10 mouse cellular contexts compared by ENCODE assay signal in genomic region chr5:140617714-140618113, GRCm38 (mm10). TPM values are rescaled to one million over a fixed set of nuclear protein-coding genes. Genes with fewer than 3 reads are reported as not detected.
DNase-seq lines count a peak whose midpoint lies in the region; ATAC-seq and TF ChIP-seq lines count a peak whose summit lies in the region.
"Had no signal": no experiment of that assay in that cellular context is flagged by ENCODE, and none has a peak within 500 bp of the region (broad histone marks: within the 10 kb centered on the region; RNA-seq: fewer than 3 reads in every experiment).

No protein-coding gene starts in this region.

- in situ Hi-C loops in CH12.LX (cut with MboI; ENCODE audit: low pct_ligation_motif_present, low pct_unique_long_range_greater_than_20kb, low sequenced_read_pairs), result loop anchor here (5.0 kb wide), 1 partner anchor 75 kb away; no protein-coding TSS in a partner anchor

- H3K4me2 ChIP-seq in hindbrain, embryonic 13.5 days, result no peak overlapping the region
- no peak overlapping the region for H3K4me2 ChIP-seq in hindbrain, embryonic 11.5 days (replicated peaks; ENCODE audit: low read depth, low read length)
- H3K4me2 ChIP-seq in CH12.LX (ENCODE audit: insufficient read depth, low read depth, poor library complexity, severe bottlenecking), result no peak overlapping the region
- H3K4me2 ChIP-seq: limb, embryonic 13.5 days had no signal

- H3K79me2 ChIP-seq in CH12.LX (replicated peaks; ENCODE audit: control insufficient read depth, extremely low read depth, insufficient read depth, poor library complexity, severe bottlenecking), result no peaks in the 10 kb centered on the region
- no peaks in the 10 kb centered on the region for H3K79me2 ChIP-seq in liver, adult 2 months (ENCODE audit: control insufficient read depth, insufficient read depth, low read length)

- TF ChIP-seq EP300 in CH12.LX (IDR thresholded peaks at IDR 0.05; ENCODE audit: low read length), result no peak; the same call in 1 of the 2 replicates

- no peaks in the 10 kb centered on the region for H3K9me3 ChIP-seq in hindbrain, embryonic 13.5 days
- no peaks in the 10 kb centered on the region for H3K9me3 ChIP-seq in hindbrain, embryonic 11.5 days (ENCODE audit: control insufficient read depth, low read length)
- H3K9me3 ChIP-seq in CH12.LX (replicated peaks; ENCODE audit: low read length), result no peaks in the 10 kb centered on the region
- H3K9me3 ChIP-seq: limb, embryonic 13.5 days had no signal

- peaks cover 32% of the 10 kb centered on the region for H3K36me3 ChIP-seq in hindbrain, embryonic 13.5 days
- peaks cover 15% of the 10 kb centered on the region for H3K36me3 ChIP-seq in hindbrain, embryonic 11.5 days (ENCODE audit: control insufficient read depth, insufficient read depth, low read length)
- H3K36me3 ChIP-seq in CH12.LX (replicated peaks in 1 of 2; ENCODE audit: control insufficient read depth in 1 of 2, insufficient read depth in 1 of 2, low read length in 1 of 2), result peaks cover 0 to 1% of the 10 kb centered on the region in 2 experiments
- no peaks in the 10 kb centered on the region for H3K36me3 ChIP-seq in liver, adult 2 months (ENCODE audit: control insufficient read depth, insufficient read depth, low read length)

- no peak for TF ChIP-seq RAD21 in CH12.LX (IDR thresholded peaks at IDR 0.05; ENCODE audit: low read depth, low read length)

- TF ChIP-seq POLR2A in CH12.LX (IDR thresholded peaks at IDR 0.05; ENCODE audit: low read depth, low read length), result no peak
- TF ChIP-seq POLR2A in liver, adult 2 months (IDR thresholded peaks at IDR 0.05; ENCODE audit: extremely low read depth, insufficient read depth, low read length), result no peak

- intact Hi-C loops in left cerebral cortex, postnatal 4 days (cut with DNase I), result loop anchor here (5.0 kb wide), 1 partner anchor 75 kb away; no protein-coding TSS in a partner anchor

- peaks cover 43% of the 10 kb centered on the region for H3K4me1 ChIP-seq in hindbrain, embryonic 13.5 days (replicated peaks)
- no peaks in the 10 kb centered on the region; the same call in 1 of the 2 replicates for H3K4me1 ChIP-seq in hindbrain, embryonic 11.5 days (replicated peaks; ENCODE audit: control insufficient read depth, insufficient read depth, low read length)
- H3K4me1 ChIP-seq in CH12.LX (ENCODE audit: control insufficient read depth in 1 of 2, insufficient read depth in 2 of 2), result peaks cover 13 to 33% of the 10 kb centered on the region in 2 experiments
- H3K4me1 ChIP-seq in liver, adult 2 months (ENCODE audit: control insufficient read depth, insufficient read depth, low read length), result no peaks in the 10 kb centered on the region; the same call in 1 of the 2 replicates

- no peak for ATAC-seq in hindbrain, embryonic 13.5 days (ENCODE audit: low FRiP score)
- no peak for ATAC-seq in hindbrain, embryonic 11.5 days (ENCODE audit: low FRiP score)

- dilution Hi-C loops in CH12.LX (cut with MboI; ENCODE audit: extremely low pct_ligation_motif_present, extremely low pct_unique_long_range_greater_than_20kb, low sequenced_read_pairs), result no loop called here

- no peak overlapping the region for H3K4me3 ChIP-seq in hindbrain, embryonic 13.5 days
- H3K4me3 ChIP-seq in hindbrain, embryonic 11.5 days (ENCODE audit: low read depth, low read length), result no peak overlapping the region
- H3K4me3 ChIP-seq in CH12.LX (replicated peaks in 1 of 3; ENCODE audit: low read depth in 2 of 3, low read length in 2 of 3, poor library complexity in 1 of 3), result no peak overlapping the region
- H3K4me3 ChIP-seq in liver, adult 2 months (ENCODE audit: insufficient read depth, low read depth, low read length), result no peak overlapping the region
- H3K4me3 ChIP-seq: limb, embryonic 13.5 days had no signal

- no peak for DNase-seq in hindbrain, embryonic 11.5 days (ENCODE audit: low spot score)
- peak; percentile 78 for DNase-seq in CH12.LX (ENCODE audit: extremely low read depth)
- DNase-seq in liver, adult 2 months (ENCODE audit: extremely low read depth, low read depth, low spot score), result peak; percentile 56
- DNase-seq in spleen, adult 12 weeks (ENCODE audit: low spot score), result peak; percentile 66
- DNase-seq in left cerebral cortex, postnatal 4 days, result no peak
- DNase-seq in right cerebral cortex, postnatal 36 days (ENCODE audit: low spot score in 2 of 2), result no peak
- no peak for DNase-seq in urinary bladder, postnatal 36 days (ENCODE audit: low spot score in 2 of 2)

- no peaks in the 10 kb centered on the region for H3K27me3 ChIP-seq in hindbrain, embryonic 13.5 days
- no peaks in the 10 kb centered on the region for H3K27me3 ChIP-seq in hindbrain, embryonic 11.5 days (ENCODE audit: control insufficient read depth, insufficient read depth, low read length)
- peaks cover 15% of the 10 kb centered on the region for H3K27me3 ChIP-seq in CH12.LX (replicated peaks)
- no peaks in the 10 kb centered on the region for H3K27me3 ChIP-seq in liver, adult 2 months (ENCODE audit: control insufficient read depth, insufficient read depth, low read length)

- no peak overlapping the region for H3K9ac ChIP-seq in hindbrain, embryonic 13.5 days
- no peak overlapping the region for H3K9ac ChIP-seq in hindbrain, embryonic 11.5 days (ENCODE audit: low read depth, low read length)
- no peak overlapping the region for H3K9ac ChIP-seq in CH12.LX (ENCODE audit: insufficient read depth, low read depth)
- H3K9ac ChIP-seq in liver, adult 2 months (ENCODE audit: low read depth, low read length), result no peak overlapping the region
- H3K9ac ChIP-seq: limb, embryonic 13.5 days had no signal

- peak overlapping the region; percentile 8; the same call in 1 of the 2 replicates for H3K27ac ChIP-seq in hindbrain, embryonic 13.5 days
- H3K27ac ChIP-seq in hindbrain, embryonic 11.5 days (ENCODE audit: low read depth, low read length), result no peak overlapping the region
- no peak overlapping the region for H3K27ac ChIP-seq in CH12.LX (ENCODE audit: insufficient read depth, low read depth)
- H3K27ac ChIP-seq in liver, adult 2 months (replicated peaks; ENCODE audit: insufficient read depth, low read depth, low read length), result peak overlapping the region; percentile 83
- H3K27ac ChIP-seq: limb, embryonic 13.5 days had no signal

- WGBS in hindbrain, embryonic 13.5 days, result 81% methylated on average over 5 of the region's 5 CpGs
- WGBS in hindbrain, embryonic 11.5 days, result 76% methylated on average over 5 of the region's 5 CpGs
- whole genome bisulfite sequencing in liver, adult 2 months, result 64% methylated on average over 5 of the region's 5 CpGs

- no peak for TF ChIP-seq CTCF in CH12.LX (conservative IDR thresholded peaks at IDR 0.05 in 1 of 2, IDR thresholded peaks at IDR 0.05 in 1 of 2; ENCODE audit: low read depth in 2 of 2, low read length in 2 of 2)
- TF ChIP-seq CTCF in liver, adult 2 months (IDR thresholded peaks at IDR 0.05; ENCODE audit: low read depth, low read length), result no peak

TF ChIP-seq in CH12.LX, 34 proteins besides CTCF, POLR2A, EP300 and RAD21:
- TF ChIP-seq GABPA (IDR thresholded peaks at IDR 0.05; ENCODE audit: insufficient replicate concordance, low read depth, low read length) (no peak), KAT2A (IDR thresholded peaks at IDR 0.05; ENCODE audit: insufficient replicate concordance, low read length) (no peak), NRF1 (IDR thresholded peaks at IDR 0.05; ENCODE audit: low read depth, low read length) (no peak), MYC (IDR thresholded peaks at IDR 0.05; ENCODE audit: low read depth, low read length) (no peak), ETS1 (conservative IDR thresholded peaks at IDR 0.05; ENCODE audit: low read depth, low read length) (peak; percentile 33; the same call in 1 of the 2 replicates), MEF2A (IDR thresholded peaks at IDR 0.05; ENCODE audit: borderline replicate concordance, low read depth, low read length) (no peak), MXI1 (IDR thresholded peaks at IDR 0.05; ENCODE audit: low read depth, low read length) (no peak), BHLHE40 (IDR thresholded peaks at IDR 0.05; ENCODE audit: low read depth, low read length) (peak; percentile 62), ELF1 (IDR thresholded peaks at IDR 0.05; ENCODE audit: low read depth, low read length) (peak; percentile 59)

RNA-seq across cellular contexts. Expression of gene Lfng, which starts 10.6 kb away (rescaled TPM):
- polyA plus RNA-seq in hindbrain, embryonic 13.5 days (2015; fragmentation: Nextera tagmentation; extraction: Ambion mirVana), result 22.9 and 27.1 TPM in 2 replicates
- polyA plus RNA-seq in hindbrain, embryonic 11.5 days (2014; fragmentation: Nextera tagmentation; extraction: Ambion mirVana), result 34.1 and 38.8 TPM in 2 replicates
- total RNA-seq in CH12.LX (2012; rRNA removed) (not detected in 2 replicates), CH12.LX (2014; rRNA removed) (not detected in 2 replicates)
- polyA plus RNA-seq in CH12.LX (2012; ENCODE audit: insufficient read length, low read depth), result not detected in 2 replicates
- 4.2 and 5.5 TPM in 2 replicates for total RNA-seq in liver, adult 2 months (2014; rRNA removed)
- polyA plus RNA-seq in liver, adult 2 months (2012; rRNA removed), result 9.2 and 9.5 TPM in 2 replicates
- total RNA-seq in left cerebral cortex, postnatal 4 days (2021), result 10 to 100 TPM; 19.7 to 20.7 TPM

RNA-seq across cellular contexts. Expression of gene Ttyh3, which starts 31.1 kb away (rescaled TPM):
- polyA plus RNA-seq in hindbrain, embryonic 13.5 days (2015; fragmentation: Nextera tagmentation; extraction: Ambion mirVana), result 65.3 and 67.4 TPM in 2 replicates
- 52.9 and 53.1 TPM in 2 replicates for polyA plus RNA-seq in hindbrain, embryonic 11.5 days (2014; fragmentation: Nextera tagmentation; extraction: Ambion mirVana)
- total RNA-seq in CH12.LX (2012; rRNA removed), result 1.4 TPM in 2 replicates
- 0.22 and 0.31 TPM in 2 replicates for total RNA-seq in CH12.LX (2014; rRNA removed)
- polyA plus RNA-seq in CH12.LX (2012; ENCODE audit: insufficient read length, low read depth), result 5.0 and 6.3 TPM in 2 replicates
- total RNA-seq in liver, adult 2 months (2014; rRNA removed), result 1.9 and 2.7 TPM in 2 replicates
- polyA plus RNA-seq in liver, adult 2 months (2012; rRNA removed), result 7.1 and 8.6 TPM in 2 replicates
- total RNA-seq in left cerebral cortex, postnatal 4 days (2021), result 100 to 1,000 TPM; 382 to 395 TPM

RNA-seq across cellular contexts. Expression of gene Grifin, which starts 52.8 kb away (rescaled TPM):
- not detected in 2 replicates for polyA plus RNA-seq in hindbrain, embryonic 13.5 days (2015; fragmentation: Nextera tagmentation; extraction: Ambion mirVana)
- not detected in 2 replicates for polyA plus RNA-seq in hindbrain, embryonic 11.5 days (2014; fragmentation: Nextera tagmentation; extraction: Ambion mirVana)
- total RNA-seq in CH12.LX (2012; rRNA removed) (not detected in 2 replicates), CH12.LX (2014; rRNA removed) (not detected in 2 replicates)
- not detected in 2 replicates for polyA plus RNA-seq in CH12.LX (2012; ENCODE audit: insufficient read length, low read depth)
- total RNA-seq in liver, adult 2 months (2014; rRNA removed), result not detected in 2 replicates
- polyA plus RNA-seq in liver, adult 2 months (2012; rRNA removed), result not detected in 2 replicates
- total RNA-seq in left cerebral cortex, postnatal 4 days (2021), result not detected
- total RNA-seq: gastrocnemius, adult 8-10 months had no signal
- polyA plus RNA-seq: limb, embryonic 13.5 days had no signal

Comparison
In these comparisons a context has a peak if more than half of its experiments do, and no peak if none do; other contexts are left out.
1. H3K27ac ChIP-seq: peak in hindbrain, embryonic 13.5 days (single experiment) and liver, adult 2 months (single experiment); none in hindbrain, embryonic 11.5 days (single experiment) and CH12.LX (single experiment).
2. DNase-seq: peak in CH12.LX (single experiment), liver, adult 2 months (single experiment) and spleen, adult 12 weeks (single experiment); none in hindbrain, embryonic 11.5 days (single experiment), left cerebral cortex, postnatal 4 days (single experiment), right cerebral cortex, postnatal 36 days (0 of 2) and urinary bladder, postnatal 36 days (0 of 2).